Mouse (Mus musculus) MEL (cell line): ENCODE results near the gene Cdc20.

Experiments used
- CHD2 ChIP-seq: IDR thresholded peaks from 2 replicates; pipeline ENCODE4 v1.6.1; 2011; ENCODE audit warnings: low read length, improper control_type of control experiment
- CTCF ChIP-seq, 3 experiments: IDR thresholded peaks in 2 of 3; conservative IDR thresholded peaks in 1 of 3; 2 replicates each; pipeline ENCODE4 v1.5.1; 2011 to 2012; ENCODE audit warnings: low read length in 3 of 3, low read depth in 2 of 3, mild to moderate bottlenecking in 2 of 3, improper control_type of control experiment in 1 of 3, inconsistent platforms in 1 of 3, mixed read lengths in 1 of 3, moderate library complexity in 1 of 3; ENCODE audit not compliant: control insufficient read depth in 1 of 3, insufficient read depth in 1 of 3, poor library complexity in 1 of 3, severe bottlenecking in 1 of 3
- ETS1 ChIP-seq: IDR thresholded peaks from 2 replicates; pipeline ENCODE4 v1.6.1; 2012; ENCODE audit warnings: low read depth, mild to moderate bottlenecking, inconsistent platforms, low read length, improper control_type of control experiment, moderate library complexity
- JUND ChIP-seq: IDR thresholded peaks from 2 replicates; pipeline ENCODE4 v1.6.1; 2011; ENCODE audit warnings: low read depth, mild to moderate bottlenecking, improper control_type of control experiment, low read length
- MEF2A ChIP-seq: IDR thresholded peaks from 2 replicates; pipeline ENCODE4 v1.6.1; 2014; ENCODE audit warnings: low read depth, mild to moderate bottlenecking, inconsistent platforms, low read length, improper control_type of control experiment; ENCODE audit not compliant: poor library complexity, insufficient replicate concordance, severe bottlenecking; ENCODE audit errors: extremely low read depth
- MXI1 ChIP-seq: IDR thresholded peaks from 2 replicates; pipeline ENCODE4 v1.6.1; 2011; ENCODE audit warnings: mild to moderate bottlenecking, low read depth, low read length, improper control_type of control experiment
- POLR2A ChIP-seq, 2 experiments: IDR thresholded peaks; 2 replicates each; pipeline ENCODE4 v1.6.1; 2011 to 2012; ENCODE audit warnings: low read length in 2 of 2, mild to moderate bottlenecking in 2 of 2, control low read depth in 1 of 2, improper control_type of control experiment in 1 of 2, low read depth in 1 of 2, moderate library complexity in 1 of 2; ENCODE audit not compliant: control insufficient read depth in 1 of 2, insufficient read depth in 1 of 2, poor library complexity in 1 of 2
- RCOR1 ChIP-seq: IDR thresholded peaks from 2 replicates; pipeline ENCODE4 v1.6.1; 2012; ENCODE audit warnings: low read depth, mild to moderate bottlenecking, inconsistent platforms, low read length, improper control_type of control experiment
- TAL1 ChIP-seq: IDR thresholded peaks from 2 replicates; pipeline ENCODE4 v1.6.1; 2012; ENCODE audit warnings: mild to moderate bottlenecking, inconsistent platforms, low read length, moderate library complexity, mixed read lengths
- UBTF ChIP-seq: IDR thresholded peaks from 2 replicates; pipeline ENCODE4 v1.6.1; 2012; ENCODE audit warnings: low read depth, mild to moderate bottlenecking, inconsistent platforms, low read length, improper control_type of control experiment, moderate library complexity, borderline replicate concordance; ENCODE audit not compliant: insufficient read depth
- USF2 ChIP-seq, 2 experiments: IDR thresholded peaks; 2 replicates each; pipeline ENCODE4 v1.6.1; 2011 to 2012; ENCODE audit warnings: improper control_type of control experiment in 2 of 2, low read length in 2 of 2, borderline replicate concordance in 1 of 2, inconsistent platforms in 1 of 2, low read depth in 1 of 2, mild to moderate bottlenecking in 1 of 2; ENCODE audit not compliant: insufficient read depth in 1 of 2
- ZNF384 ChIP-seq: IDR thresholded peaks from 2 replicates; pipeline ENCODE4 v1.6.1; 2012; ENCODE audit warnings: low read depth, mild to moderate bottlenecking, inconsistent platforms, low read length, improper control_type of control experiment

- TF ChIP-seq JUND, result no peak
- no peak for TF ChIP-seq POLR2A (IDR thresholded peaks at IDR 0.05; ENCODE audit: control insufficient read depth in 1 of 2, insufficient read depth in 1 of 2, low read depth in 1 of 2, low read length in 2 of 2, poor library complexity in 1 of 2)
- TF ChIP-seq CTCF (IDR thresholded peaks at IDR 0.05 in 2 of 3, conservative IDR thresholded peaks at IDR 0.05 in 1 of 3; ENCODE audit: control insufficient read depth in 1 of 3, insufficient read depth in 1 of 3, low read depth in 2 of 3, low read length in 3 of 3, poor library complexity in 1 of 3, severe bottlenecking in 1 of 3), result no peak
- no peak for TF ChIP-seq UBTF
- TF ChIP-seq ETS1, result no peak
- TF ChIP-seq USF2 (IDR thresholded peaks at IDR 0.05; ENCODE audit: borderline replicate concordance in 1 of 2, insufficient read depth in 1 of 2, low read depth in 1 of 2, low read length in 2 of 2), result no peak
- TF ChIP-seq RCOR1, result no peak
- TF ChIP-seq TAL1, result no peak
- TF ChIP-seq MXI1, result no peak
- no peak for TF ChIP-seq MEF2A
- TF ChIP-seq ZNF384, result no peak
- no peak for TF ChIP-seq CHD2
Observed at GRCm38 (mm10) chr4:118457345-118457975, 20.3 kb upstream of the Cdc20 start, which contains the start of gene Mpl.
